Mouse (Mus musculus) forebrain, embryonic 10.5 days (tissue): Measurements from ENCODE around the gene H2afv. TPM values are rescaled to one million over a fixed set of nuclear protein-coding genes. Genes with fewer than 3 reads are reported as not detected.
A peak's percentile ranks its signal among the peaks of the same experiment; 100 is the strongest.
"Not testable (repeated sequence)": the region's sequence is repeated elsewhere in the genome, so short reads cannot be mapped to it uniquely, and the experiment has no call there.

Experiments
- DNase-seq: peaks from one replicate; pipeline ENCODE4 v3.0.0-alpha.2; 2017; ENCODE audit warnings: low spot score; ENCODE audit errors: extremely low spot score
- H3K27ac ChIP-seq: fragments of 300-500 bp; sonication (generic); 2 replicates; pipeline ENCODE4 v1.5.1; 2016; ENCODE audit warnings: mild to moderate bottlenecking
- H3K27me3 ChIP-seq: fragments of 300-500 bp; sonication (generic); 2 replicates; pipeline ENCODE4 v1.6.1; 2016; ENCODE audit warnings: mild to moderate bottlenecking; ENCODE audit not compliant: poor library complexity, severe bottlenecking
- H3K36me3 ChIP-seq: fragments of 300-500 bp; sonication (generic); replicated peaks from 2 replicates; pipeline ENCODE4 v1.6.1; 2016; ENCODE audit warnings: mild to moderate bottlenecking, moderate library complexity
- H3K4me1 ChIP-seq: fragments of 300-500 bp; sonication (generic); 2 replicates; pipeline ENCODE4 v1.6.1; 2016
- H3K4me3 ChIP-seq: fragments of 300-500 bp; sonication (generic); 2 replicates; pipeline ENCODE4 v1.5.1; 2016; ENCODE audit warnings: mild to moderate bottlenecking, moderate library complexity
- H3K9me3 ChIP-seq: fragments of 300-500 bp; sonication (generic); 2 replicates; pipeline ENCODE4 v1.6.1; 2016; ENCODE audit warnings: mild to moderate bottlenecking, moderate library complexity
- WGBS: fragments of 180-500 bp; shearing (Covaris S2); methylation state at CpG from one replicate; pipeline ENCODE4 v1.1.7; 2016; 5-methylcytosine and 5-hydroxymethylcytosine counted together
- polyA plus RNA-seq: library from polyadenylated mRNA; unstranded; fragments of >200 nt; fragmentation: Nextera tagmentation; extraction: Ambion mirVana; gene quantifications from 2 replicates; pipeline ENCODE4 v1.2.1, GENCODE M21; 2016

Gene H2afv
- polyA plus RNA-seq, 1 experiment from 2014 or later: 844 TPM

DNA sequence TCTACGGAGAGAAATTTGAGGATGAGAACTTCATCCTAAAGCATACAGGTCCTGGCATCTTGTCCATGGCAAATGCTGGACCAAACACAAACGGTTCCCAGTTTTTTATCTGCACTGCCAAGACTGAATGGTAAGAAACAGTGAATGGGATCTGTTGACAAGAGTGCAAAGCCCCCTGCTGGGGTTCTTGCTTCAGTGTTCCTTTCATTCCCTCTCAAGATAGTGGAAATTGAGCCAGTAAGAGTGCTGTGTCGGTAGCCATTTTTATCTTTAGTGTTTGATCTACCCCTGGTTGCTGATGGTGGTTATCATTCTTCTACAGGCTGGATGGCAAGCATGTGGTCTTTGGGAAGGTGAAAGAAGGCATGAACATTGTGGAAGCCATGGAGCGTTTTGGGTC, 25.1 kb downstream of the H2afv start:
- H3K36me3 ChIP-seq: peaks cover 74% of the 10 kb centered on the region
- 62% methylated on average over 4 of the region's 4 CpGs for WGBS
- not testable (repeated sequence) for DNase-seq, H3K9me3 ChIP-seq, H3K4me3 ChIP-seq, H3K27ac ChIP-seq, H3K27me3 ChIP-seq
- H3K4me1 ChIP-seq: peaks cover 31% of the 10 kb centered on the region

DNA sequence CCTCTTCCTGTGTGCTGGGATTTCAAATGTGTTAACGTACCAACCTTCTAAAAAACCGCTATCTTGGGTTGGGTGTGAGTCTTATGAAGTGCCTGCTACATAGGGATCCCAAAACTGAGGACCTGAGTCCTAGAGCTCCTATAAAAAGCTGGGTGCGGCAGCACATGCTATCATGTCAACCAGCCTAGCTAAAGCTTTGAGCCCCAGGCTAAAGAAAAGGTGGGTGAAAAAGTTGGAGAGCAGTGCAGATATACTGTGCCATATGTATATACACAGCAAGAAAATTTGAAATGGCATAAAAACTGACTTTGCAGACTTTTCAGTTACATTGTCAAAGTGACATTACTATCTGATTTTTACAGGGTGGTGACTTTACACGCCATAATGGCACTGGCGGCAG, 25.5 kb downstream of the H2afv start:
- Histone ChIP-seq H3K4me1 (peaks cover 31% of the 10 kb centered on the region), H3K27me3 (no peaks in the 10 kb centered on the region), H3K27ac (no peak overlapping the region), H3K36me3 (peaks cover 70% of the 10 kb centered on the region), H3K4me3 (peak overlapping the region; percentile 96), H3K9me3 (no peaks in the 10 kb centered on the region)
- 85% methylated on average over 5 of the region's 5 CpGs for WGBS
- no peak for DNase-seq

DNA sequence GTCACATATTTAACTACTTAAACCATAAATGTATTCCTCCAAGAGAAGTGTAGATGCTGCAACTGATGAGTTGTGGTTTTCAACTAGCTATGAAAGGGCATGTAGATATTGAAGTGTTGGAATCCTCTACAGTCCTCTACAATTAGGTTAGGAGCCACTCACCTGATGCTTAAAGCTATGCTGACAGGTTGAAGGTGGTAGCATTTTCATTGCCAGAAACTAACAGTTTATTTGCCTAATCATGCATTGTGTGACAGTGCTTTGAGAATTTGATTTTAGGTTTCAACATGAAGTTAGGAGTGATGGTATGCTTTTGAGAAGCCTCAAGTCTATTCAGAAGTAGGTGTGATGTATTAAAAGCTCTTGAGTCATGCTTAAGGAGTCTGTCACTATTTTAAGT, 26.8 kb downstream of the H2afv start:
- Histone ChIP-seq H3K27me3 (no peaks in the 10 kb centered on the region), H3K4me1 (peaks cover 31% of the 10 kb centered on the region), H3K9me3 (no peaks in the 10 kb centered on the region), H3K27ac (no peak overlapping the region), H3K4me3 (peak overlapping the region; percentile 96), H3K36me3 (peaks cover 57% of the 10 kb centered on the region)
- DNase-seq: no peak

DNA sequence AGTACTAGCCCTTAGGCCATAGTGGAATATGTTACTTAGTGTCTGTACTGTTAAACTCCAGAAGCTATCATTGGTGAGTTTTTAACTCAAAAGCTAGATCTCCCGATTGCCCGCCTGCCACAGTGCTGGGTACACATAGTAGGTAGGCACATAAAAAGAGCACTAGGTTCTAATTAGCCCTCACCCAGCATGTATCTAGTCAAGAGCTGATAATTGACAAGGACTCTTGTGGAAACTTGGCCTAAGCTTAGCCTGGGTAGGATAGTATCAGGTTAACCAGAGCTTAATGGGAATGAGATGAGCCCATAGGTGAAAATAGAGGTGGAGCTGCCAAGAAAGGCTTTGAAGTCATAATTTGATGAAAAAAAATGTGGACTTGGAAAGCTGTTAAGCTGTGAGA, 27.2 kb downstream of the H2afv start:
- H3K36me3 ChIP-seq: peaks cover 53% of the 10 kb centered on the region
- no peaks in the 10 kb centered on the region for H3K9me3 ChIP-seq
- H3K4me3 ChIP-seq: peak overlapping the region; percentile 96
- no peak for DNase-seq
- H3K27me3 ChIP-seq: no peaks in the 10 kb centered on the region
- peak overlapping the region; percentile 99; the same call in 1 of the 2 replicates for H3K27ac ChIP-seq
- H3K4me1 ChIP-seq: peaks cover 31% of the 10 kb centered on the region
- 58% methylated on average over 2 of the region's 2 CpGs for WGBS

DNA sequence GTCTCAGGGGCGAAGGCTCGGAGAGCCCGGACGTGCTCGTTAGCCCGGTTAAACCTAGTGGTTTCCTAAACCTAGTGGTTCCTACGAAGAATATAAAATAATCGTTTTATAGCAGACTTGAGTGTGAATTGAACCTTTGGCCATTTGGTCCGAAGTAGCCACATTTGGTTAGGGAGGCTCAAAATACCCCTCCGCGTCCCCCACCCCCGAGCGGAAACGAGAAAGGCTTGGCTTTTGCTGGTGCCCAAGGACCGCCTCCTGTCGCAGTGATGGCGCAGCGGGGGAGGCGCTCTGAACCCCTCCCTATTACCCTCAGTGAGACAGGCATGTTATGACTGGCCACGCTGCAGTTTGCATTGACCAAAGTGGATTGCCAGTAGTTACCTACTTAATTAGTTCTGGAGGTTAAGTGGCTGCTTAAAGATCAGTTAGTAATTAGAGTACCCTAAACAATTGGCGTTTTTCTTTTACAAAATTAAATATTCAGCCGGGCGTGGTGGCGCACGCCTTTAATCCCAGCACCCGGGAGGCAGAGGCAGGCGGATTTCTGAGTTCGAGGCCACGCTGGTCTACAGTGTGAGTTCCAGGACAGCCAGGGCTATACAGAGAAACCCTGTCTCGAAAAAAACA, 27.7 kb downstream of the H2afv start:
- 2% methylated on average over 30 of the region's 30 CpGs for WGBS
- Histone ChIP-seq H3K36me3 (peaks cover 48% of the 10 kb centered on the region), H3K27me3 (no peaks in the 10 kb centered on the region), H3K9me3 (no peaks in the 10 kb centered on the region), H3K4me3 (peak overlapping the region; percentile 96), H3K4me1 (peaks cover 31% of the 10 kb centered on the region), H3K27ac (peak overlapping the region; percentile 99)
- peak; percentile 73 for DNase-seq

DNA sequence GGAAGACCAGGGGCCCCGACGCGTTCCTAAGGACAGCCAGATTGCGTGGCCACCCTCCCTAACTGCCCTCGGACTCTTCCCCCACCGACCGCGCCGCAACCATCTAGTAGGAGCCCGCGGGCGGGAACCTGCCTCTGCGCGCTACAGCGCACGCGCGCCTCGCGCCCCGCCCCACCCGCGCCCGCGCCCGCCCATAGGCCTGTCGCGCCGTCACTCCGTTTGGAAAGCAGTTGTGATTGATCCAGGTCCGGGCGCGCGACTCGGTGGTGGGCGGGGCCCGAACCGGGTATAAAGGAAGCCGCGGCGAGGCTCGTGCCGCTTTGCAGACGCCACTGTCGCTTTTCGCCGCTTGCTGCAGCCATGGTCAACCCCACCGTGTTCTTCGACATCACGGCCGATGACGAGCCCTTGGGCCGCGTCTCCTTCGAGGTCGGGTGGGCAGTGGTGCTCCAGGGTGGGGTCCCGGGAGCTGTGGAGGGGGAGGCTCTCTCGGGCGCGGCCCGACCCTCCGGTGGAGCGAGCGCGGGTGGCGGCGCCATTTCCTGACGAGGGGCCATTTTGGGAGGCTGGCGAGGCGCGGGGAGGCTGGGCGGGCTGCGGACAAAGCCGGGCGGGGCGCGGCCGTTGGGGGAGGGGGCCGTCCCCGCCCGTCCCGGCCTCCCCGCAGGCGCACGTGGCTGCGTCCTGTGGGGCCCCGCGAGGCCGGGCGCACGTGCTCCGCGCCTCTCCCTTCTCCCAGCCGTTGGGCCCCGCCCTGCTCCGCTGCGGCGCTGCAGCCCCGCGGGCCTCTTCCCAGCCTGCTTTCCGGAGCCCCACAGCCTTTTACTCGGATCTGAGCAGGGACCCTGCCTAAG, 28.5 kb downstream of the H2afv start:
- WGBS: under 1% methylated on average over 99 of the region's 102 CpGs
- H3K4me1 ChIP-seq: peaks cover 31% of the 10 kb centered on the region
- no peaks in the 10 kb centered on the region for H3K9me3 ChIP-seq
- DNase-seq: peak; percentile 97
- H3K27me3 ChIP-seq: no peaks in the 10 kb centered on the region
- H3K27ac ChIP-seq: peak overlapping the region; percentile 99
- peak overlapping the region; percentile 96 for H3K4me3 ChIP-seq
- peaks cover 42% of the 10 kb centered on the region for H3K36me3 ChIP-seq

DNA sequence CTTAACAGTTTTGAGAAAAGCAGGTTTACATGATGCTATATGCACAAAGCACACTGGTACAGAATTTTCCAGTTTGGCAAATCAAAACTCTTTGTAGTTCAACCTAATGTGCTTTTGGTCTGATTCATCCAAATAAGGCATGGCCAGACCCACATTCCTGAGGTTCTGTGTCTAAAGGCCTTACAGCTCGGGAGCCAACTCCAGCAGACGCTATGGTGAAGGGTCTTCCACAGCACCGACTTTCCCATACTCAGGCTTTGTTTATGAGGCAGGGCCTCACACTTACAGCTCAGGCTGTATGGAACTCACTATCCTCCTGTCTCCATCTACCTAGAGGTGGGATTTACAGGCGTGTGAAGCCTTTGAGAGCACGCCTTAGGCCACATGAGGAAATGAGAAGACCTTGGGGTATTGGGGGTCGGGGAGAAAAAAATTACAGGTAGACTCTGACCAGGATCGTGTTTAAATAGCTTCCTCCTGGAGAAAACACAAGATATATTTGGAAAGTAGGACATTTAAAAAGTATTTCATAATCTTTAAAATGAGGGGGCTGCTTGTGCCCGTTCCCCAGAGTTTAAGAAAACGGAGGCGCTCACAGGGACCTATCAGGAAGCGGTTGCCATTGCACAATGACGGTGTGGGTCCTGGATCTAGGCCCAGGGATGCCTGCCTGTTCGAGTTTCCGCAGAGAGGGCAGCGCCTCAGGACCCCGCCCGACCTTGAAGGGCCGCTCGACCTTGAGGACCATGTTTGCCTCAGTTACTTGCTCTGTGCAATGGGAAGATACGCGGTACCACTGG, 29.3 kb downstream of the H2afv start, which contains the start of gene Ppia:
Gene Ppia (plus strand): TSS at position 693 of the 800 bp plus-strand sequence.
- Histone ChIP-seq H3K36me3 (peaks cover 34% of the 10 kb centered on the region), H3K27me3 (no peaks in the 10 kb centered on the region), H3K4me3 (peak within 1 kb of the TSS; percentile 96), H3K4me1 (peaks cover 35% of the 10 kb centered on the region), H3K27ac (peak within 1 kb of the TSS; percentile 99), H3K9me3 (no peaks in the 10 kb centered on the region)
- WGBS: 13% methylated on average over 21 of the region's 21 CpGs
- DNase-seq: no peak

DNA sequence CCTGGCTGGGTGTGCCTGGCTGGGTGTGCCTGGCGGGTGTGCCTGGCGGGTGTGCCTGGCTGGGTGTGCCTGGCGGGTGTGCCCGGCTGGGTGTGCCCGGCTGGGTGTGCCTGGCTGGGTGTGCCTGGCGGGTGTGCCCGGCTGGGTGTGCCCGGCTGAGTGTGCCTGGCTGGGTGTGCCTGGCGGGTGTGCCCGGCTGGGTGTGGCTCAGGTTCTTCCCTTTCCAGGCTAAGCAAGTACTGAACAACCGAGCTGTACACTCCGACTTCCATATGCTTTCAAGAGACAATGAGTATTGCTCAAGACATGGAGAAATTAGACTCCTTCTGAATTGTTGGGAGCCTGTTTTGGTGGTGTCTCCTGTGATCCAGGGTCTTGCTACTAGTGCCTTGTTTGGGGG, 31.0 kb downstream of the H2afv start:
- Histone ChIP-seq H3K4me1 (peaks cover 30% of the 10 kb centered on the region), H3K36me3 (peaks cover 19% of the 10 kb centered on the region), H3K27me3 (no peaks in the 10 kb centered on the region), H3K4me3 (no peak overlapping the region), H3K9me3 (no peaks in the 10 kb centered on the region), H3K27ac (no peak overlapping the region)
- WGBS: 95% methylated on average over 12 of the region's 12 CpGs
- no peak for DNase-seq

DNA sequence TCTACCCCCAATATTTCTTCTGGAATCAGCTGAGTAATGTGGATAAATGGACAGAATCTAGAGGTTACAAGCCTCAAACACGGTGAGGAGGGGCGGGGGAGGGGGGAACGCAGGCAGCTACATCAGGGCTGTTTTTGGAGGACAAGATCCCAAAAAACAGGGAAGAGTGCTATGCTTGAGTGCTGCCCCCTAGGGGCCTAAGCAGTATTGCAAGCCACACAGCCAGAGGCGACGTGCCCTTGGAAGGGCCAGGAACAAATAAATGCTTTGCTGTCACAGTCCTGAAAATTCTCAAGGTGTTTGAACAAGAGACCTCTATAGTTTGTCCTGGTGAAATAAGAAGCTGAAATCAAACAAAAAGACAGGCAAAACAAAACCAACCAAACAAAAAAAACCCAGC, 32.6 kb downstream of the H2afv start:
- Histone ChIP-seq H3K27ac (no peak overlapping the region), H3K36me3 (peaks cover 5% of the 10 kb centered on the region), H3K9me3 (no peaks in the 10 kb centered on the region), H3K4me1 (peaks cover 22% of the 10 kb centered on the region), H3K27me3 (no peaks in the 10 kb centered on the region), H3K4me3 (no peak overlapping the region)
- DNase-seq: peak; percentile 79
- 9% methylated on average over 5 of the region's 5 CpGs for WGBS

DNA sequence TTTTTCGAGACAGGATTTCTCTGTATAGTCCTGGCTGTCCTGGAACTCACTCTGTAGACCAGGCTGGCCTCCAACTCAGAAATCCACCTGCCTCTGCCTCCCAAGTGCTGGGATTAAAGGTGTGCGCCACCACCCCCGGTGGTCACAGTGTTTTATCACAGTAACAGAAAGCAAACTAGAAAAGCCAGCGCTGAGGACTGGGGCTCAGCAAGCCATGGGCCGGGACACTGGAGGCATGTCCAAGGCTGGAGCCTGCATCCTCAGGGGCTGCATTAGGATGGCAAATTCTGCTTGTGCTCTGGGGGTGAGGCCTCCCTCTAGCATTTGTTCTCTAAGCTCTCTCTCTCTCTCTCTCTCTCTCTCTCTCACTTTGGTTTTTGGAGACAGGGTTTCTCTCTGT, 33.5 kb downstream of the H2afv start:
- not testable (repeated sequence) for H3K4me3 ChIP-seq

DNA sequence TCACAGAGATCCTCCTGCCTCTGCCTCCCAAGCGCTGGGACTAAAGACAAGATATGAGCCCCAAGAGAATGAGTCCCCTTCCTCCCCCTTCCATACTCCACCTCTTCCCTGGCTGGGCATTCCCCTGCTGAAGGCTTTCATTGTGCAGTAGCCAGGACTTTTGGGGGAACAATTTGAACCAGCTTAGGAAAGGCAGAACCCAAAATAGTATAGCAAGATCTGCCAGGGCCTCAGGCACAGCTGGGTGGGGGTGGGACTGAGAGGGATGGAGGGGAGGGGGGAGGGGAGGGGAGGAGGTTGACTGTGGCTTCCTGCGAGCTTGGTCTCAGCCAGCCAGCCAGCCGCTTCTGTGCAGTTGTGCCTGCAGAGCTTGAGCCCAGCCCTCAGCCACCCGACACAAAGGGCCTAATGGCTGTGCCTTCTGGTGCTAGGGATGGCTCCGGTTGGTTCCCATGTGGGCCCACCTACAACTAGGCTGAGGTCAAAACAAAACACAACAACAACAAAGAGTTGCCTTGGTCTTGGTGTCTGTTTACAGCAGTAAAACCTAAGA, 34.1 kb downstream of the H2afv start:
- Histone ChIP-seq H3K9me3 (no peaks in the 10 kb centered on the region), H3K27me3 (no peaks in the 10 kb centered on the region), H3K27ac (no peak overlapping the region), H3K36me3 (peaks cover 17% of the 10 kb centered on the region), H3K4me3 (no peak overlapping the region), H3K4me1 (peaks cover 33% of the 10 kb centered on the region)
- no peak for DNase-seq
- 58% methylated on average over 5 of the region's 5 CpGs for WGBS

More for the DNA sequence above, 33.5 kb downstream of the H2afv start:
- H3K9me3 ChIP-seq, DNase-seq, H3K27ac ChIP-seq, H3K27me3 ChIP-seq: not testable (repeated sequence)
- WGBS: 90% methylated on average over 5 of the region's 5 CpGs
- peaks cover 31% of the 10 kb centered on the region for H3K4me1 ChIP-seq
- H3K36me3 ChIP-seq: peaks cover 11% of the 10 kb centered on the region

DNA sequence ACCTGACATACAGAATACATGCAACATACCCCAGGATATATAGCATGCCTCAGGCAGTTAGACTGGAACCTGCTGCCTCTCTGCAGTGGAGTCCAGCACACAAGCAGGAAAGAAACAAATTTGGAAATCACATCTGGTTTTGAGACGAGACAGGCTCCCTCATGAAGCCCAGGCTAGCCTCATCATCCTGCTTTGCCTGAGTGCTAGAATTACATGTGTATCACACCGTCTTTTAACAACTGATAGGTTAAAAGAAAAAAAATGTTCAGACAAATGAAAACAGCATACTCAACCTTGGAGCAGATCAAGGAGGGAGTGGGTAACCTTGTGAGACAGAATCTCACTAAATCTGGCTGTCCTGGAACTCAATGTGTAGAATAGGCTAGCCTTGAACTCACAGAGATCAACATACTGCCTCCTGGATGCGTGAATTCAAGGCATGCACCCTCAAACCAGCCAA, 37.1 kb downstream of the H2afv start:
- Histone ChIP-seq H3K27ac (no peak overlapping the region), H3K4me3 (no peak overlapping the region), H3K4me1 (peaks cover 27% of the 10 kb centered on the region), H3K9me3 (no peaks in the 10 kb centered on the region), H3K27me3 (no peaks in the 10 kb centered on the region), H3K36me3 (peaks cover 47% of the 10 kb centered on the region)
- DNase-seq: no peak
- WGBS: 88% methylated on average over 3 of the region's 3 CpGs
